Mouse (Mus musculus) ES-Bruce4 (cell line): ENCODE measurements around the gene Tmc7. TPM values are rescaled to one million over a fixed set of nuclear protein-coding genes. Genes with fewer than 3 reads are reported as not detected.

Source experiments
- H3K27ac ChIP-seq: 2 replicates; pipeline ENCODE4 v1.5.1; 2012; ENCODE audit warnings: low read length, inconsistent platforms; ENCODE audit not compliant: insufficient read depth
- H3K27me3 ChIP-seq: 2 replicates; pipeline ENCODE4 v1.6.1; 2012; ENCODE audit warnings: mild to moderate bottlenecking, low read length, inconsistent platforms; ENCODE audit not compliant: control insufficient read depth, poor library complexity, insufficient read depth, severe bottlenecking
- H3K36me3 ChIP-seq: 2 replicates; pipeline ENCODE4 v1.6.1; 2012; ENCODE audit warnings: inconsistent platforms, mild to moderate bottlenecking, low read length, moderate library complexity; ENCODE audit not compliant: control insufficient read depth, poor library complexity, insufficient read depth, severe bottlenecking
- H3K4me1 ChIP-seq: one replicate; pipeline ENCODE4 v1.8.1; 2011; ENCODE audit warnings: low read length; ENCODE audit not compliant: control insufficient read depth, insufficient read depth
- H3K4me3 ChIP-seq: 2 replicates; pipeline ENCODE4 v1.5.1; 2011; ENCODE audit warnings: low read depth, mild to moderate bottlenecking, low read length
- H3K9ac ChIP-seq: 2 replicates; pipeline ENCODE4 v1.6.1; 2012; ENCODE audit warnings: low read depth, mild to moderate bottlenecking, inconsistent platforms; ENCODE audit not compliant: poor library complexity, severe bottlenecking
- H3K9me3 ChIP-seq: replicated peaks from 2 replicates; pipeline ENCODE4 v1.6.1; 2012; ENCODE audit warnings: mild to moderate bottlenecking, low read length, inconsistent platforms; ENCODE audit not compliant: control insufficient read depth, poor library complexity, insufficient read depth, severe bottlenecking
- CTCF ChIP-seq: IDR thresholded peaks from one replicate; pipeline ENCODE4 v1.8.1; 2011; ENCODE audit warnings: low read depth, low read length
- EP300 ChIP-seq: IDR thresholded peaks from 2 replicates; pipeline ENCODE4 v1.6.1; 2011; ENCODE audit warnings: low read depth, low read length; ENCODE audit not compliant: insufficient read depth
- POLR2A ChIP-seq: IDR thresholded peaks from one replicate; pipeline ENCODE4 v1.8.1; 2011; ENCODE audit warnings: low read length; ENCODE audit not compliant: insufficient read depth
- polyA plus RNA-seq: library from polyadenylated mRNA; stranded (reverse); fragments of >200 nt; gene quantifications from 2 replicates; pipeline ENCODE4 v1.2.4, GENCODE M21; 2011; ENCODE audit warnings: low read depth; ENCODE audit not compliant: missing spikeins, insufficient read depth, insufficient read length

Tmc7 gene
- polyA plus RNA-seq, 1 experiment = 7.7 TPM

DNA sequence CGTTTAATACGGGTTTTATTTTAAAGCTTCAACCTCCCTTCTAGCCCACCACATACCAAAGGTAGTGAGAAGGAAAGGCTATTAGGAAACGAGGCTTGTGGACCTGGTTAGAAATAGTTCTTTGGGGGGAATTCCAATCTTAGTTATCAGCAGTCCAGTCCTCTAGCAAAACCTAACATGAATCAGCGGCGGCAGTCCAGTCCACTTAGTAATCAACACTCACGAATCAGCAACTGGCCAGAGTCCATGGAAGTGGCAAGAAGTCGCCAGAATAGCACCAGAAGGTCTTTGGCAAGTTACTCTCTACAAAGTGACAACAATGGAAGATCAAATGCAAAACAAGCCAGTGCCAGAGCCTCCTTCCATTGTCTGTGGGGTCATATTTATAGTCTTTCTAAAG, 76.0 kb downstream of the Tmc7 start:
- no peaks in the 10 kb centered on the region for H3K9me3 ChIP-seq
- H3K27ac ChIP-seq = no peak overlapping the region
- H3K4me1 ChIP-seq = no peaks in the 10 kb centered on the region
- H3K9ac ChIP-seq = no peak overlapping the region
- no peak overlapping the region for H3K4me3 ChIP-seq
- TF ChIP-seq EP300 = no peak
- no peak for TF ChIP-seq CTCF
- no peak for TF ChIP-seq POLR2A
- H3K36me3 ChIP-seq = no peaks in the 10 kb centered on the region
- H3K27me3 ChIP-seq = no peaks in the 10 kb centered on the region

DNA sequence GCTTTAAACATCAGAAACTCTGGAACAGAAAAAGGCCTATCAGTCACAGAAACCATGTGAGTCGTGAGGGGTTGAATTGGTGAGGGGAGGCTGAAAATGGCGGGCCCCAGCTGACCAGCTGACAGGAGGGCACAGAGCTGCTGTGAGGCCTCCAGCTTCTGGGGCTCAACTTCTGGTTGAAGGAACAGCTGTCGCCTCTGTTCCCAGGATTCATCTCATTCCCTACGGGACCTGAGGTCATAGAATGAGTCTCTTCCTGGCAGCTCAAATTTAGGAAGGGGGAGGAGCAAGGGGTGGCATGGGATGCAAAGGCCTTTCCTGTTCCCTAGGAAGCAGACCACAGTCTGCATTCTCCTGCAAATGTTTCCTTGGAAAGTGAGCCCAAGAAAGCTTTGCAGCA, 80.7 kb downstream of the Tmc7 start:
- TF ChIP-seq EP300 (no peak), CTCF (no peak), POLR2A (no peak)
- Histone ChIP-seq H3K4me1 (no peaks in the 10 kb centered on the region), H3K27me3 (no peaks in the 10 kb centered on the region), H3K9ac (no peak overlapping the region), H3K9me3 (no peaks in the 10 kb centered on the region), H3K27ac (no peak overlapping the region), H3K4me3 (no peak overlapping the region), H3K36me3 (no peaks in the 10 kb centered on the region)

DNA sequence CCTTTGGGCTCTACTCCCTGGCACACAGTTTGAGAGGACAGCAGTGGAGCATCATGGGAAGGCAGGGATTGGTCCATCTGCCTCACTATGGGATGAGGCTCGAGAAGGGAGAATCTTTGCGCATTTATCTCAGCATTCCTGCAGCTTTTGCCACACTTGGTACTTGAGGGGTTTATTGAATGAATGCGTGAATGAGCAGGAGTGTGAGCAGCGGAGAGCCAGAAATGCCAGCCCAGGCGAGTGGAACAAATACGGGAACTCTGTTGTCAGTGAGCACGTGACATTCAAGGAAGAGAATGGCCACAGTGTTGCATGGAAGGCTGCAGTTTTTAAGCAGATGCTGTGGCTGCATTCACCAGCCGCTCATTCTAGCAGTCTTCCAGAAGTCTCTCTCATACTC, 82.2 kb downstream of the Tmc7 start:
- no peak for TF ChIP-seq POLR2A
- TF ChIP-seq CTCF = no peak
- TF ChIP-seq EP300 = no peak
- Histone ChIP-seq H3K4me1 (no peaks in the 10 kb centered on the region), H3K9me3 (no peaks in the 10 kb centered on the region; the same call in 1 of the 2 replicates), H3K9ac (no peak overlapping the region), H3K27ac (no peak overlapping the region), H3K27me3 (no peaks in the 10 kb centered on the region), H3K4me3 (no peak overlapping the region), H3K36me3 (no peaks in the 10 kb centered on the region)

DNA sequence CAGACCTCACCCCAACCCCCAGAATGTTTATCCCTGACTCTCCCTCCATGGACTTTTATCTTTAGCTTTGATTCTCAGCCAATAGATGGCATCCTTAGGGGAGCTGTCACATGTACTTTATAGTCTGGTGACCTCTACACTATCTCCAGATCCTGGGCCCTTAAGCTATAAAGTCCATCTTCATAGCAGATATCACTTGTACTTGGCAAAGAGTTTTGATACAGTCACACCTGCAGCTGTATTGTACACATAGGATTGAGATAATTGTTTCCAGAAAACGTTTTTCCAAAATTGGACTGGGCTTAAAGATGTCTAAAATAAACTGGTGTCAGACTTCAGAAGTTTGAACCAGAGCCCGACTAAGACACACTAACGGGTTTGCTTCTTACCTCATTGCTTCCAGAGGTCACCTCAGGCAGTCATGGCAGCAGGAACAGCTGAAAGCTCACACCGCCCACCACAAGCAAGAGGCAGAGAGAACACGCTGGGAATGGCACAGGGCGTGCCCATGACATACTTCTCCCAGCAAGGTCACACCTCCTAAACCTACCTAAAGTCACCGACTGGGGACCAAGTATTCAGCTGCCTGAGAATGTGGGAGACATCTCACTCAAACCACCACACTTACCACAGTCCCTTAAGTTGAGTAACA, 84.6 kb downstream of the Tmc7 start:
- TF ChIP-seq POLR2A (no peak), EP300 (no peak), CTCF (no peak)
- H3K4me1 ChIP-seq = no peaks in the 10 kb centered on the region
- no peak overlapping the region for H3K9ac ChIP-seq
- H3K9me3 ChIP-seq = no peaks in the 10 kb centered on the region; the same call in 1 of the 2 replicates
- no peak overlapping the region for H3K4me3 ChIP-seq
- H3K27me3 ChIP-seq = no peaks in the 10 kb centered on the region
- H3K36me3 ChIP-seq = no peaks in the 10 kb centered on the region
- H3K27ac ChIP-seq = no peak overlapping the region

DNA sequence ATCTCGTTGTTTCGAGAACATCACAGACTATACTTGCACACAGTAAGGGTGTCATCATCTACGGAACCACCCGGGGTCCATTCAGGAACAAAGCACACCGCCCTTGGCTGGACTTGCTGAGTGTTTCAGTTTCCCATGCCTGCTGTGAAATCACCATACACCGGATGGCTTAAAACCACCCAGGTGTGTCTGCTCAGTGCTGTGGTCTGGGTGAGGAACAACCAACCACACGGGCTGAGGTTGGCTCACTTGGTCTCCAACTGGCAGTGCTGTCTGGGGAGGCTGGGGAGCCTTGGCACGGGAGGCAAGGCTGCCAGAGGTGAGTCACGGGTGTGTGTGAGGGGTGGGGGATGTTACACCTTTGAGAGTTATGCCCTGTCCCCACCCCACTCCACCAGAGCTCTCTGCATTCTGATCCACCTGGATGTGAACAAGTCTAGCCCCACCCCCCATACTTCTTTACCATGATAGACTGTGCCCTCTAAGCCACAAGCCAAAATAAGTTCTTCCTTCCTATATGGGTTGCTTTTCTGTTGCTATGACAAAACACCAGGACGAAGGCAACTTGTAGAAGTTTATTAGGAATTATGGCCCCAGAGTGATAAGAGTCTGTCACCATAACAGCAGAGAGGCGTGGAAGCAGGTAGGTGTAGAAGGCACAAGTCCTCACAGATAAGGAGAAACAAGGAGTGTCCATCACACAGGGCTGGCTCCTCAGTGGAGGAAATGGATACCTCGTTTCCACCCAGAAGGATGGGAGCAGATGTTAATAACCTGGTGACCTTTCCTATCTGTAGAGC, 85.4 kb downstream of the Tmc7 start:
- H3K9me3 ChIP-seq = no peaks in the 10 kb centered on the region; the same call in 1 of the 2 replicates
- H3K36me3 ChIP-seq = no peaks in the 10 kb centered on the region
- H3K9ac ChIP-seq = no peak overlapping the region
- TF ChIP-seq CTCF (no peak), POLR2A (no peak), EP300 (no peak)
- H3K27me3 ChIP-seq = no peaks in the 10 kb centered on the region
- no peak overlapping the region for H3K27ac ChIP-seq
- no peaks in the 10 kb centered on the region for H3K4me1 ChIP-seq
- H3K4me3 ChIP-seq = no peak overlapping the region

DNA sequence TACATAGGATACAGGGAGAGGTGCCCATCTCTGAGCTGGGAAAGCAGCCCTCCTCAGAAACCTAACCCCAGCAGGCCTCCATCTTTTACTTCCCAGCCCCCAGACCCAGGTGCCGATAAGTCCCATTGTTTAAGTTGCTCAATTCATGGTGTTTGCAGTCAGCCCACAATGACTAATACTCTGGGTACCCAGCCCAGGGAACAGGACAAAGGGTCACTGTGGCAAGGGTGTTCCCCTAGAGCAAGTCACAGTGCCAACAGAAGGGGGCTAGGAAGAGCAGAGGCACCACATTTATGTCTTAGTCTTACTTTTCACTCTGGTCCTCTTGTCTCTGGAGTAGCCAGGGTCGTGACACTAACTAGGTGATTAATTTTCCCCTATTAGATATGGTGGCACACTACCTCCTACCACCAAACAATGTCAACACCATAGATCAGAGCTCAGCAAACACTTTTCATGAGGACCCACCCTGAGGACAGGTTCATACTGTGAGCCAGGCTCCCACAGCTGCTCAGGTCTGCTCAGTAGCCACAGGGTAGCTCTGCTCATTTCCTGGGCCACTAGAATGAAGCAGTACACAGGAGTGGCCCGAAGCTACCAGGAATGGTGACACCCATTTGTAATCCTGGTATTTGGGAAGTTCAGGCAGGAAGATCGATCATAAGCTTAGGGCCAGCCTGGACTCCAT, 89.5 kb downstream of the Tmc7 start:
- H3K9ac ChIP-seq = no peak overlapping the region
- TF ChIP-seq POLR2A (no peak), CTCF (no peak), EP300 (no peak)
- no peaks in the 10 kb centered on the region for H3K27me3 ChIP-seq
- H3K36me3 ChIP-seq = no peaks in the 10 kb centered on the region
- H3K4me3 ChIP-seq = no peak overlapping the region
- H3K4me1 ChIP-seq = no peaks in the 10 kb centered on the region
- no peak overlapping the region for H3K27ac ChIP-seq
- no peaks in the 10 kb centered on the region; the same call in 1 of the 2 replicates for H3K9me3 ChIP-seq
